Mouse (Mus musculus): ENCODE measurements at regions not wholly inside any gene's neighbourhood (a gene's known extent, or its start where the extent isn't known, plus 50 kb on each side); places are given as distances from the start of the nearest gene placed in this dataset.

- TF ChIP-seq POLR2A (IDR thresholded peaks at IDR 0.05; ENCODE audit: borderline replicate concordance, low read depth, low read length) = no peak
- TF ChIP-seq CTCF (IDR thresholded peaks at IDR 0.05; ENCODE audit: low read depth, low read length) = no peak
These were observed 191.1 kb downstream of the Dyrk2 start for GRCm38 (mm10) chr10:118678750-118679418.
